Mouse (Mus musculus) CH12.LX (cell line): ENCODE results near the gene Ssb.

ENCODE experiments used
- CTCF ChIP-seq, 2 experiments: IDR thresholded peaks in 1 of 2; conservative IDR thresholded peaks in 1 of 2; 2 replicates each; pipeline ENCODE4 v1.5.1; 2011 to 2012; ENCODE audit warnings: low read depth in 2 of 2, low read length in 2 of 2, improper control_type of control experiment in 1 of 2, inconsistent platforms in 1 of 2, mild to moderate bottlenecking in 1 of 2, moderate library complexity in 1 of 2
- HCFC1 ChIP-seq: IDR thresholded peaks from 2 replicates; pipeline ENCODE4 v1.6.1; 2012; ENCODE audit warnings: low read depth, mild to moderate bottlenecking, inconsistent platforms, low read length, improper control_type of control experiment
- KAT2A ChIP-seq: IDR thresholded peaks from 2 replicates; pipeline ENCODE4 v1.6.1; 2012; ENCODE audit warnings: low read length, improper control_type of control experiment, inconsistent platforms; ENCODE audit not compliant: insufficient replicate concordance
- MAFK ChIP-seq: IDR thresholded peaks from 2 replicates; pipeline ENCODE4 v1.6.1; 2011; ENCODE audit warnings: low read length, improper control_type of control experiment; ENCODE audit not compliant: insufficient replicate concordance
- MYC ChIP-seq: IDR thresholded peaks from 2 replicates; pipeline ENCODE4 v1.6.1; 2011; ENCODE audit warnings: low read depth, mild to moderate bottlenecking, improper control_type of control experiment, low read length
- POLR2A ChIP-seq: IDR thresholded peaks from 2 replicates; pipeline ENCODE4 v1.6.1; 2011; ENCODE audit warnings: low read depth, mild to moderate bottlenecking, improper control_type of control experiment, low read length
- TCF12 ChIP-seq: IDR thresholded peaks from 2 replicates; pipeline ENCODE4 v1.6.1; 2014; ENCODE audit warnings: low read depth, mild to moderate bottlenecking, inconsistent platforms, low read length, improper control_type of control experiment
- UBTF ChIP-seq: IDR thresholded peaks from 2 replicates; pipeline ENCODE4 v1.6.1; 2012; ENCODE audit warnings: low read depth, mild to moderate bottlenecking, inconsistent platforms, low read length, improper control_type of control experiment, moderate library complexity
- ZC3H11A ChIP-seq: IDR thresholded peaks from 2 replicates; pipeline ENCODE4 v1.6.1; 2012; ENCODE audit warnings: low read depth, mild to moderate bottlenecking, inconsistent platforms, low read length, improper control_type of control experiment
- ZKSCAN1 ChIP-seq: IDR thresholded peaks from 2 replicates; pipeline ENCODE4 v1.6.1; 2012; ENCODE audit warnings: low read depth, inconsistent platforms, low read length, improper control_type of control experiment, borderline replicate concordance
- ZMIZ1 ChIP-seq: IDR thresholded peaks from 2 replicates; pipeline ENCODE4 v1.6.1; 2012; ENCODE audit warnings: low read depth, mild to moderate bottlenecking, inconsistent platforms, low read length, improper control_type of control experiment

- no peak for TF ChIP-seq ZC3H11A
- TF ChIP-seq ZKSCAN1: no peak
- TF ChIP-seq TCF12: no peak
- no peak for TF ChIP-seq POLR2A
- TF ChIP-seq KAT2A: no peak
- TF ChIP-seq MYC: no peak
- TF ChIP-seq UBTF: no peak
- no peak for TF ChIP-seq CTCF (conservative IDR thresholded peaks at IDR 0.05 in 1 of 2, IDR thresholded peaks at IDR 0.05 in 1 of 2; ENCODE audit: low read depth in 2 of 2, low read length in 2 of 2)
- TF ChIP-seq MAFK: no peak
- no peak for TF ChIP-seq HCFC1
- TF ChIP-seq ZMIZ1: no peak
Observed at GRCm38 (mm10) chr2:69885050-69885449, 23.7 kb downstream of the Ssb start.
